Mouse (Mus musculus) neural tube, embryonic 11.5 days (tissue): ENCODE measurements at regions not wholly inside any gene's neighbourhood (a gene's known extent, or its start where the extent isn't known, plus 50 kb on each side); places are given as distances from the start of the nearest gene placed in this dataset.

Experiments
- ATAC-seq: fragments of 200-750 bp; cut with Nextera tagmentation; 2 replicates; pipeline ENCODE4 v1.8.0; 2017; ENCODE audit warnings: moderate number of reproducible peaks, mild to moderate bottlenecking, moderate TSS enrichment, moderate library complexity; ENCODE audit not compliant: insufficient read depth, low FRiP score, low TSS enrichment
- DNase-seq: peaks from one replicate; pipeline ENCODE4 v3.0.0-alpha.2; 2015; ENCODE audit warnings: low spot score
- H3K27ac ChIP-seq: fragments of 300-500 bp; sonication (generic); 2 replicates; pipeline ENCODE4 v1.5.1; 2014; ENCODE audit warnings: low read depth, mild to moderate bottlenecking, low read length
- H3K27me3 ChIP-seq: fragments of 300-500 bp; sonication (generic); 2 replicates; pipeline ENCODE4 v1.6.1; 2014; ENCODE audit warnings: mild to moderate bottlenecking, low read length, mixed read lengths; ENCODE audit not compliant: control insufficient read depth, insufficient read depth
- H3K36me3 ChIP-seq: fragments of 300-500 bp; sonication (generic); 2 replicates; pipeline ENCODE4 v1.6.1; 2014; ENCODE audit warnings: mild to moderate bottlenecking, low read length, moderate library complexity, mixed read lengths; ENCODE audit not compliant: control insufficient read depth, insufficient read depth
- H3K4me1 ChIP-seq: fragments of 300-500 bp; sonication (generic); 2 replicates; pipeline ENCODE4 v1.6.1; 2014; ENCODE audit warnings: low read length, mixed read lengths; ENCODE audit not compliant: control insufficient read depth, insufficient read depth
- H3K4me2 ChIP-seq: fragments of 300-500 bp; sonication (generic); 2 replicates; pipeline ENCODE4 v1.6.1; 2014; ENCODE audit warnings: low read depth, mild to moderate bottlenecking, moderate library complexity
- H3K4me3 ChIP-seq: fragments of 300-500 bp; sonication (generic); 2 replicates; pipeline ENCODE4 v1.5.1; 2014; ENCODE audit warnings: low read depth, low read length
- H3K9ac ChIP-seq: fragments of 300-500 bp; sonication (generic); 2 replicates; pipeline ENCODE4 v1.6.1; 2014; ENCODE audit warnings: mild to moderate bottlenecking, low read length
- H3K9me3 ChIP-seq: fragments of 300-500 bp; sonication (generic); 2 replicates; pipeline ENCODE4 v1.6.1; 2016; ENCODE audit warnings: low read length; ENCODE audit not compliant: control insufficient read depth
- WGBS: fragments of 180-500 bp; shearing (Covaris S2); extraction: QIAGEN DNeasy Blood & Tissue Kit; methylation state at CpG from one replicate; pipeline ENCODE4 v1.1.7; 2014; 5-methylcytosine and 5-hydroxymethylcytosine counted together

DNA sequence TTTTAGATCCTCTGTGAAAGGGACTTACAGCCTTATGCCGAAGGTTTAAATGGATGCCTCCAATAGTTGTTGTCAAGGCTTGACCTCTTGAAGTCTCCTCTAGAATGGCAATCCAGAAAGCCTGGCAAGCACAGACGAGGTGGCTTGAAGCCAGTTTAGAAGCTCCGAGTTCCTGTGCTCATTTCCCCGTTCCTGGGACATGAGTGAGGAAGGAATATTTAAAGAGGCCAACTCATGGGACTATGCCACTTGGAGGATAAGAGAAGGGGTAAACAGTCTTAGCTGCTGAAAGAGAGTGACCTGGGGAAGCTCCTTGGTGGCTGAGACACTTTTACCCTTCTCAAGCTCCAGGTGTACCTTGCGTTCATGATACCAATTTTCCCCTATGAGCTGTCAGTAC is 335.1 kb upstream of the Xrcc4 start:
- DNase-seq: no peak

DNA sequence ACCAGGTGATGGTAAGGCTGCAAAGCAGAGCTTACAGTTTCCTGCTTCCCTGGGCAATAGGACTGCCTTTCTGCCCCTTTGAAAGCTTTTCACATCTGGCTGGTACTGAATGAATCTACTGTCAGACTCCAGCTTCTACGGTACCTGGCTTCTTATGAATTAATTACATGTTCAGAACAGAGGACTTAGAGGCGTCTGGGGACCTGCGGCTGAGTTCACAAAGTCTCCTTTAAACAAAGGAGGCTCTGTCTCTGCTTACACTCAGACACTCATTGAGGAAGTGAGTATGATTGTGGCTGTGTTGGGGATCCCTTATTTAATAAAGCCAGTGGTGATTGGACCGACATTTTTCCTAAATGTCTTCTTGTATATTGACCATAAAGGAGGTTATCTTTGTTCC is 331.6 kb upstream of the Xrcc4 start:
- no peak overlapping the region for H3K27ac ChIP-seq
- H3K9me3 ChIP-seq: no peaks in the 10 kb centered on the region
- H3K4me1 ChIP-seq: no peaks in the 10 kb centered on the region
- H3K27me3 ChIP-seq: no peaks in the 10 kb centered on the region
- WGBS: 55% methylated on average over 4 of the region's 4 CpGs
- H3K4me3 ChIP-seq: no peak overlapping the region
- ATAC-seq (no peak), DNase-seq (peak; percentile 23)
- no peaks in the 10 kb centered on the region for H3K36me3 ChIP-seq
- H3K9ac ChIP-seq: no peak overlapping the region
- H3K4me2 ChIP-seq: no peak overlapping the region

More for the DNA sequence above, 335.1 kb upstream of the Xrcc4 start:
- H3K4me1 ChIP-seq: no peaks in the 10 kb centered on the region
- no peak overlapping the region for H3K4me3 ChIP-seq
- no peaks in the 10 kb centered on the region for H3K36me3 ChIP-seq
- no peak overlapping the region for H3K4me2 ChIP-seq
- H3K9ac ChIP-seq: no peak overlapping the region
- no peaks in the 10 kb centered on the region for H3K9me3 ChIP-seq
- WGBS: 93% methylated on average over 5 of the region's 5 CpGs
- ATAC-seq: no peak
- no peaks in the 10 kb centered on the region for H3K27me3 ChIP-seq
- H3K27ac ChIP-seq: no peak overlapping the region

DNA sequence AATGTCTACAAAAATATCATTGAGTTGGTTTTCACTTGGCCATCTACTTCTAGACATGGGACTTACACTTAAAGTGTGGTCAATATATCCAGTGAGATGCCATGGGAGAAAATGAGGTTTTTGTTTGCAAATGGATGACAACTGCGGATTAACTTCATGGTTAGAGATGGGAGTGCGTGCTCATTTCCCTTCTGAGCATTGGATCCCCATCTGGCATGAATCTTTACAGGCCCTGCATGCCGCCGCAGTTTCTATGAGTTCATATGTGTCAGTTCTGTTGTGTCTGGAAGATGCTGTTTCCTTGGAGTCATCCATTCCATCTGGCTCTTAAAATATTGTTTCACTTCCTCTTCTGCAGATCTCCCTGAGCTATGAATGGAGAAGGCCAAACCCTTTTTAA is 315.0 kb upstream of the Xrcc4 start:
- H3K4me3 ChIP-seq: no peak overlapping the region
- no peak overlapping the region for H3K4me2 ChIP-seq
- no peaks in the 10 kb centered on the region for H3K9me3 ChIP-seq
- 92% methylated on average over 4 of the region's 4 CpGs for WGBS
- DNase-seq (no peak), ATAC-seq (no peak)
- H3K27me3 ChIP-seq: no peaks in the 10 kb centered on the region
- no peaks in the 10 kb centered on the region for H3K4me1 ChIP-seq
- no peak overlapping the region for H3K9ac ChIP-seq
- H3K36me3 ChIP-seq: no peaks in the 10 kb centered on the region
- H3K27ac ChIP-seq: no peak overlapping the region

DNA sequence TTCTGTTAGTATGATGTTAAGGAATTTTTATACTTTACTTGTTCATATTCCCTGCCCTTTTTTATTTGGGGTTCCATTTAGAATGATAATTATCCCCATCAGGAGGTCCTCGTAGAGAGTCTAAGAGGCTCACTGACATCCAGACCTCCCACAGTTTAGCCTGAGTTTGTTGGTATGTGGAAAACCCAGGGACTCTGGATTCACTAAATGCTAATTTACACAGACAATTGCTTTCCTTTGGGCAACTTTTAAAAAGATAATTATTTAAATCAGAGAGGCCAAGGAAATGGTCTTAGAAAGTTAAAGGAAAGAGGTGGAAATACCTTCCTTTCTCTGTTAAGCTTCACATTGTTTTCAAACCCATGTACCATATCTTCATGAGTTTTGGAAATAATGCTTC is 312.7 kb upstream of the Xrcc4 start:
- no peak overlapping the region for H3K4me2 ChIP-seq
- no peaks in the 10 kb centered on the region for H3K9me3 ChIP-seq
- no peak overlapping the region for H3K9ac ChIP-seq
- 17% methylated on average over 1 of the region's 1 CpGs for WGBS
- H3K4me1 ChIP-seq: no peaks in the 10 kb centered on the region
- ATAC-seq: no peak
- no peaks in the 10 kb centered on the region for H3K27me3 ChIP-seq
- DNase-seq: no peak
- H3K4me3 ChIP-seq: no peak overlapping the region
- H3K27ac ChIP-seq: no peak overlapping the region
- H3K36me3 ChIP-seq: no peaks in the 10 kb centered on the region

DNA sequence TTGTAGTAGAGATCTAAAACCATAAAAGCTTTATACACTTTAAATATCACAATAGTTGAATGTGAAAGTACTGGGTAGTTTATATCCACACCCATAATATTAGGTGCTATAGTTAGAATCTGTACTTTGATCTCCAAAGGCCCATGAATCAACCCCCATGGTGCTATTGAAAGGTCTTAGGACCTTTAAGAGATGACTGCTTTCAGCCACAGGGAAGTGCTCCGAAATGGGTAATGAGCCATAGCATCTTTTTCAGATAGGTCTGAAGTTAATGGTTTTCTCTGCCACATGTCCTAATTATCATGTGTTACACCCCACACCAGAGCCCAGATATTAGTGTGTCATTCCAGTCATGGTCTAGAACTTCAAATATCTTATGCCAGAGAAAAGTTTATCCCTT is 312.1 kb upstream of the Xrcc4 start:
- no peaks in the 10 kb centered on the region for H3K4me1 ChIP-seq
- no peak for DNase-seq
- H3K4me3 ChIP-seq: no peak overlapping the region
- no peak overlapping the region for H3K27ac ChIP-seq
- H3K4me2 ChIP-seq: no peak overlapping the region
- no peak overlapping the region for H3K9ac ChIP-seq
- no peaks in the 10 kb centered on the region for H3K27me3 ChIP-seq
- peak; percentile 26; the same call in 1 of the 2 replicates for ATAC-seq
- WGBS: 23% methylated on average over 1 of the region's 1 CpGs
- H3K36me3 ChIP-seq: no peaks in the 10 kb centered on the region
- H3K9me3 ChIP-seq: no peaks in the 10 kb centered on the region

DNA sequence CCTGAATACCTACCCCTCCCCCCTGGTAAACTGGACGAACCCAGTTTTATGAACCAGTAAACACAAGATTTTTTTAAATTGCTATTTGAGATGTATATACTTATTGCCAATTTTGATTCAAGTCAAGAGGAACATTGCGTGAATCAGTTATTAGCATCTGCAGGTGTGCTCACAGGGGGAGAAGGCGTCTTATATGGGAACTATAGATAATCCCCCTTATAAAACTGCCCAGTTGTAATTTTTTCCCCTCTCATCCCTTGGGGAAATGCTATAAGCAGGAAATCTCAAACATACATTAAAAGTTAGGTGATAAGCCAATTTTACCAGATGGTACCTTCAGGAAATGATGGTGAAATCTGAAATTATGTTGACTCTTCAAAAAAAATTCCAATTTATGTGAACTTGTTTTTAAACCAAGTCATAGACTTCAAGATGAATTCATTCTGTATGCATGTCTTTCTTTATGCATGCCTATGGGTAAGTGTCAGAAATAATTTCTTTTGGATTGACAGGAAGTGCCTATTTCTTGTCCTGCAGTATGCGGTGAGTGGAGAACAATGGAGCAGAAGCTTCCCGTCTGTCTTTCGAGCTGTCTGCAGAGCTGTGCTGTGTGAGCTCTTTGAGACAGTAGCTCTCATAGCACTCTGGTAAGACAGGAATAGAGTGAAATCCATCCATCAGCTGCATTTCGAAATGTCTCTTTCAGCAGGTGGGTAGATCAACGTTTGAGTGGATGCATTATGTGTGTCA is 306.0 kb upstream of the Xrcc4 start:
- Histone ChIP-seq H3K4me1 (no peaks in the 10 kb centered on the region), H3K36me3 (no peaks in the 10 kb centered on the region), H3K9ac (no peak overlapping the region), H3K27me3 (no peaks in the 10 kb centered on the region), H3K4me2 (no peak overlapping the region), H3K9me3 (no peaks in the 10 kb centered on the region), H3K4me3 (no peak overlapping the region), H3K27ac (no peak overlapping the region)
- WGBS: 80% methylated on average over 8 of the region's 8 CpGs
- DNase-seq (no peak), ATAC-seq (no peak)

DNA sequence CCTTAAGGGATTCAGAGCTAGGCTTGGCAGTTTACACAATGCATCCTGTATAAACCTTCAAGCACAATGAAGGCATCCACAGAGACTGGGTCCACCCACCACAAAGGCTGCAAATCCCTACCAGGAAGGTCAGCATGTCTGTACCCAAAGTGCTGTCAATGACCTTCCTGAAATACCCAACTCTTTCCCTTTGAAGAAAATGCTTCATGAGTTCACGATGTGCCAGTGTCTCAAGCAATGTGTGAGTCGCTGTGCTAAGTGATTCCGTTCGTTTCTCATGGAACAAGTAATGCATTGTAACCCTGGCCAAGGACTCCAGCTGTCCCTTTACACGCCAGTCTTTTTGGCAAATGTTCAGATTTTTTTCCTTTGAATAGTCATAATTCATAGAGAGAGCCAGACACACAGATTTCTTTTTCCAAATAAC is 305.4 kb upstream of the Xrcc4 start:
- no peak for ATAC-seq

DNA sequence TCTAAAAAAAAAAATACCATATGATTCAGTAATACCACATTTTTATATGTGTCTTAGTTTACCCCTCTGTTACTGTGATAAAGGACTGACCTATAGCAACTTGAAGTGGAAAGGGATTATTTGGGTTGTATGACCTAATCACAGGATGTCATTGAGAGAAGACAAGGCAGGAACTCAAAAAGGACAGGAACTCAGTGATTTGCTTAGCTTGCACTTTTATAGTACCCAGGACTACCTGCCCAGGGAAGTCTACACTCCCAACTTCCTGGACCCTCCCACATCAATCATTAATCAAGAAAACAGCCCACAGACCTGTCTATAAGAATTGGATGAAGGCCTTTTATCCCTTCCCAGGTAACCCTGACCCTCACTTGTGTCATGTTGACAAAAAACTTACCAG is 303.0 kb upstream of the Xrcc4 start:
- DNase-seq (no peak), ATAC-seq (no peak)
- Histone ChIP-seq H3K4me2 (no peak overlapping the region), H3K27ac (no peak overlapping the region), H3K36me3 (no peaks in the 10 kb centered on the region), H3K27me3 (no peaks in the 10 kb centered on the region), H3K4me3 (no peak overlapping the region), H3K9me3 (no peaks in the 10 kb centered on the region), H3K4me1 (no peaks in the 10 kb centered on the region), H3K9ac (no peak overlapping the region)

More for the DNA sequence above, 305.4 kb upstream of the Xrcc4 start:
- Histone ChIP-seq H3K27ac (no peak overlapping the region), H3K4me1 (no peaks in the 10 kb centered on the region), H3K9ac (no peak overlapping the region), H3K27me3 (no peaks in the 10 kb centered on the region), H3K9me3 (no peaks in the 10 kb centered on the region), H3K4me3 (no peak overlapping the region), H3K4me2 (no peak overlapping the region), H3K36me3 (no peaks in the 10 kb centered on the region)
- WGBS: 60% methylated on average over 5 of the region's 5 CpGs
- no peak for DNase-seq

DNA sequence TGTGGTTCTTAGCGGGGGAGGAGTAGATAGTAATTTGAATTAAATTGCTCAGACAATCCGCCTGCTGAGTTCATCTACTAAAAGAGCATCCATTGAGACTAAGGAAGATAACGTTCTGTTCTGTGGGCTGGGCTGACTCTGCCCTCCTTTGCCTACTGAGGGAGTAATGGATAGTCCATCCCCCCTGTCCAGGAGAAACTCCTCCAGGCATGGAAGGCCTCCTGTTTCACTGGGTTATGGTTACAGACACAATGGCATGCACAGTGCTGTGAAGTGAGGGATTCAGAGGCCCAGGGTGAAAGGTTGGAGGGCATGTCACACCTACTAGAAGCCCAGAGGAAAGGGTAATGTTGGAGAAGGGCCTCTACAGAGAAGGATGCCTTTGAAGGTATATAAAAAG is 287.2 kb upstream of the Xrcc4 start:
- WGBS: 46% methylated on average over 3 of the region's 3 CpGs
- Histone ChIP-seq H3K9me3 (no peaks in the 10 kb centered on the region), H3K4me3 (no peak overlapping the region), H3K4me2 (no peak overlapping the region), H3K9ac (no peak overlapping the region), H3K4me1 (no peaks in the 10 kb centered on the region), H3K27ac (no peak overlapping the region), H3K27me3 (no peaks in the 10 kb centered on the region), H3K36me3 (no peaks in the 10 kb centered on the region)
- ATAC-seq (peak; percentile 41), DNase-seq (no peak)
